In genomic region chr8:105078591-105078990, GRCm38 (mm10) we compare ENCODE assay signal across 39 mouse cellular contexts. TPM values are rescaled to one million over a fixed set of nuclear protein-coding genes. Genes with fewer than 3 reads are reported as not detected.
"Had no signal": no experiment of that assay in that cellular context is flagged by ENCODE, and none has a peak within 500 bp of the region (broad histone marks: within the 10 kb centered on the region; RNA-seq: fewer than 3 reads in every experiment).

No protein-coding gene starts in this region.

- H3K9ac ChIP-seq: embryonic facial prominence, embryonic 12.5 days; embryonic facial prominence, embryonic 13.5 days; embryonic facial prominence, embryonic 15.5 days; forebrain, embryonic 12.5 days; forebrain, embryonic 13.5 days; forebrain, embryonic 15.5 days; forebrain, postnatal 0 days had no signal

- H3K4me3 ChIP-seq: embryonic facial prominence, embryonic 10.5 days; embryonic facial prominence, embryonic 12.5 days; embryonic facial prominence, embryonic 13.5 days; embryonic facial prominence, embryonic 15.5 days; erythroblast, embryonic 14.5 days; forebrain, embryonic 10.5 days; forebrain, embryonic 12.5 days; forebrain, embryonic 13.5 days; forebrain, embryonic 15.5 days; gastrocnemius, adult 2 months; heart, adult 2 months had no signal

- H3K27ac ChIP-seq: embryonic facial prominence, embryonic 10.5 days; embryonic facial prominence, embryonic 12.5 days; embryonic facial prominence, embryonic 13.5 days; embryonic facial prominence, embryonic 15.5 days; forebrain, embryonic 10.5 days; forebrain, embryonic 12.5 days; forebrain, embryonic 13.5 days; forebrain, embryonic 15.5 days; gastrocnemius, adult 2 months; heart, adult 2 months had no signal

- DNase-seq: cerebellum, adult 2 months; cerebellum, adult 8-10 months; cerebellum, adult 9-10 months; cerebellum, adult 9-11 months; cerebellum, postnatal 10 days; cerebellum, postnatal 14 days; cerebellum, postnatal 25 days; cerebellum, postnatal 36 days; embryo, embryonic 11 days; forebrain, postnatal 0 days; gastrocnemius, adult 2 months; gastrocnemius, postnatal 10 days; gastrocnemius, postnatal 14 days; gastrocnemius, postnatal 25 days; gastrocnemius, postnatal 36 days; heart, adult 18-20 months; heart, adult 2 months had no signal

- H3K4me1 ChIP-seq: embryonic facial prominence, embryonic 10.5 days; embryonic facial prominence, embryonic 12.5 days; embryonic facial prominence, embryonic 13.5 days; embryonic facial prominence, embryonic 15.5 days; forebrain, embryonic 10.5 days; forebrain, embryonic 12.5 days; forebrain, embryonic 13.5 days; forebrain, embryonic 15.5 days had no signal

- H3K36me3 ChIP-seq: embryonic facial prominence, embryonic 10.5 days; embryonic facial prominence, embryonic 12.5 days; embryonic facial prominence, embryonic 13.5 days; embryonic facial prominence, embryonic 15.5 days; forebrain, embryonic 10.5 days; forebrain, embryonic 12.5 days; forebrain, embryonic 15.5 days had no signal

- H3K27me3 ChIP-seq: embryonic facial prominence, embryonic 12.5 days; embryonic facial prominence, embryonic 13.5 days; embryonic facial prominence, embryonic 15.5 days; forebrain, embryonic 12.5 days; forebrain, embryonic 13.5 days; forebrain, embryonic 15.5 days had no signal

RNA-seq across cellular contexts. Expression of gene Ces3b, which starts 5.0 kb away (rescaled TPM):
- total RNA-seq: common myeloid progenitor, adult 5-6 weeks; forebrain, postnatal 0 days; gastrocnemius, adult 2 months; gastrocnemius, adult 8-10 months; gastrocnemius, postnatal 10 days; gastrocnemius, postnatal 14 days; gastrocnemius, postnatal 25 days; gastrocnemius, postnatal 36 days; gastrocnemius, postnatal 4 days; granulocyte monocyte progenitor cell, adult 5-6 weeks; heart, adult 18-20 months; heart, adult 2 months had no signal
- polyA plus RNA-seq: cerebellum, adult 2 months; cortical plate, adult 2 months; embryonic facial prominence, embryonic 10.5 days; embryonic facial prominence, embryonic 11.5 days; embryonic facial prominence, embryonic 12.5 days; embryonic facial prominence, embryonic 13.5 days; embryonic facial prominence, embryonic 14.5 days; embryonic facial prominence, embryonic 15.5 days; erythroblast, embryonic 14.5 days; forebrain, embryonic 10.5 days; forebrain, embryonic 11.5 days; forebrain, embryonic 12.5 days; forebrain, embryonic 13.5 days; forebrain, embryonic 14.5 days; forebrain, embryonic 15.5 days; forebrain, embryonic 16.5 days; forebrain, postnatal 0 days; frontal cortex, adult 2 months; heart, adult 2 months had no signal

RNA-seq across cellular contexts. Expression of gene Ces3a, which starts 30.2 kb away (rescaled TPM):
- total RNA-seq: common myeloid progenitor, adult 5-6 weeks; forebrain, postnatal 0 days; gastrocnemius, adult 2 months; gastrocnemius, adult 8-10 months; gastrocnemius, postnatal 10 days; gastrocnemius, postnatal 14 days; gastrocnemius, postnatal 25 days; granulocyte monocyte progenitor cell, adult 5-6 weeks; heart, adult 18-20 months; heart, adult 2 months had no signal
- polyA plus RNA-seq: cerebellum, adult 2 months; cortical plate, adult 2 months; embryonic facial prominence, embryonic 10.5 days; embryonic facial prominence, embryonic 11.5 days; embryonic facial prominence, embryonic 12.5 days; embryonic facial prominence, embryonic 13.5 days; embryonic facial prominence, embryonic 14.5 days; embryonic facial prominence, embryonic 15.5 days; erythroblast, embryonic 14.5 days; forebrain, embryonic 10.5 days; forebrain, embryonic 11.5 days; forebrain, embryonic 12.5 days; forebrain, embryonic 13.5 days; forebrain, embryonic 14.5 days; forebrain, embryonic 15.5 days; forebrain, embryonic 16.5 days; forebrain, postnatal 0 days; frontal cortex, adult 2 months; gonadal fat pad, adult 2 months; heart, adult 2 months had no signal

RNA-seq across cellular contexts. Expression of gene Ces4a, which starts 53.0 kb away (rescaled TPM):
- total RNA-seq: common myeloid progenitor, adult 5-6 weeks; gastrocnemius, adult 18-20 months; gastrocnemius, adult 2 months; gastrocnemius, adult 8-10 months; gastrocnemius, postnatal 10 days; gastrocnemius, postnatal 14 days; gastrocnemius, postnatal 25 days; gastrocnemius, postnatal 36 days; gastrocnemius, postnatal 4 days; granulocyte monocyte progenitor cell, adult 5-6 weeks; heart, adult 18-20 months; heart, adult 2 months had no signal
- polyA plus RNA-seq: cortical plate, adult 2 months; embryonic facial prominence, embryonic 10.5 days; embryonic facial prominence, embryonic 11.5 days; embryonic facial prominence, embryonic 12.5 days; embryonic facial prominence, embryonic 13.5 days; embryonic facial prominence, embryonic 14.5 days; embryonic facial prominence, embryonic 15.5 days; erythroblast, embryonic 14.5 days; forebrain, embryonic 10.5 days; forebrain, embryonic 11.5 days; forebrain, embryonic 12.5 days; forebrain, postnatal 0 days; frontal cortex, adult 2 months; heart, adult 2 months had no signal
